Mouse (Mus musculus) ovary, adult 18-20 months (tissue): ENCODE measurements around the gene Il33.
"Not testable (repeated sequence)": the region's sequence is repeated elsewhere in the genome, so short reads cannot be mapped to it uniquely, and the experiment has no call there.

Experiments
- DNase-seq: peaks from one replicate; pipeline ENCODE4 v3.0.0; 2022; ENCODE audit warnings: low spot score, mixed read lengths

The Il33 gene

DNA sequence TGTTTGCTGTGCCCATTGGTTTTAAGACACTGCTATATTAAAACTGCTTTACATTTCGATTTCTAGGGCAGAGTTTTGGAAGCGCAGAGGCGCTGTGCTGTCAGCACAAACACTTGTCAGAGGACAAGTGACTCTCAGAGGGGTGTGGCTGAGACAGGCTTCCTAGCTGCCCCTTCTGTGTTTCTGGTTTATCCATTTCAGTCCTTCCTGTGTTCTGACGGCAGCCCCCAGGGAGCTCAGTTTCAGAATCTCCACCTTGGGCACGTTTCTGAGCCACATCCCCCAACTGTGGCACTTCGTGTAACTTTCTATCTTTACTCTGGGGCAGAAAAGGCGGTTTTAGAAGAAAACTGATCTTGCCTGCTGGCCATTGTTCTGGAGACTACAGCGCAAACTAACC is 12.5 kb downstream of the Il33 start:
- no peak for DNase-seq

DNA sequence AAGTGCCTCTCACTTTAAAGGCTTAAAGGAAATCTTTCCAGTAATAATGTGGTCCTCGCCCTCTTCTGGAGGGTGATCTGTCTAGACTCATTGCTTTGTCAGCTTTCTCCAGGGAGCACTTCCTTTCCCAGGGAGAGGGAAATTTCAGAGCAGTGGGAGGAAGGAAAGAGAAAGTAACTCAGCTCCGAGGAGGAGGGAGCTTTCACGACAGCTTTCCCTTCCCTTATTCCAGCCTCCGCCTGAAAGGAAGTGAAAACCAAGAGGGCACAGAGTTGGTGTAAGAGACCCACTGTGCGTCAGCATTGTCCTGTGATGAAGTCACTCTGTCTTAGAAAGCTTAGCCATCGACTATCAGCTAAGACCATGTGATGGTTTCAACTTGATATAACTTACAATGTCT is 15.3 kb downstream of the Il33 start:
- no peak for DNase-seq

DNA sequence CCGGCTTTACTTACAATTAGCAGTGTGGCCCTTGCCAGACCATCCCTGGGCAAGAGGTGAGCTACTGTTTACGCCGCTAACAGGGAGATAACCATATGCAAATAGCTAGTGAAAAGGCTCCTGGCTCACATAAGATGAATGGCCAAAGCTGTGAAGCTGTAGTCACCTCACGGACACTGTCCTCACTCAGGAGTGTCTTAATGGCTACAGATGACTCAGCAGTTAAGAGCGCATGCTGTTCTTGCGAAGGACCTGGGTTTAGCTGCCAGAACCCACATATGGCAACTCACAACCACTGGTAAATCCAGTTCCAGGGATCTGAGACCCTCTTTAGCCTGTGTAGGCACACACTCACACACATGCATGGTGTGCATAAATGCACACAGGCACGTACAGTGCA is 16.3 kb downstream of the Il33 start:
- DNase-seq, result no peak

DNA sequence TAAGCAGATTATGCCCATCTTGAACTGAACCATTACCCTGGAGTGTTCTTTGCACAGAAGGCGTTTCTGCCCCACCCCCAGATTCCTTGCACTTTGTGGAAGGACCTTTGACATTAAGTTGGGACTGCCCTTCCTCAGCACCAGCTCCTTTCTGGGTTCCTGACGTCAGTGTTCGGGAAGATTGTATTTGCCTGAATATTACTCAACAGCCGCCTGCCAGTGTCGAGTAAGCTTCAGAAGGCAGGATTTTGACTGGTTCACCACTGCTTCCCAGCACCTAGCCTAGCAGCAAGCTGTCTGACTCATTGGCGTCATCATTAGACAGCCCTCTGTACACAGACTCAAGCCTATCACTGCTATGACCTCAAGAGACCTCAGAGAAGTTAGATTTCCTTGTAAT is 17.4 kb downstream of the Il33 start:
- no peak for DNase-seq

DNA sequence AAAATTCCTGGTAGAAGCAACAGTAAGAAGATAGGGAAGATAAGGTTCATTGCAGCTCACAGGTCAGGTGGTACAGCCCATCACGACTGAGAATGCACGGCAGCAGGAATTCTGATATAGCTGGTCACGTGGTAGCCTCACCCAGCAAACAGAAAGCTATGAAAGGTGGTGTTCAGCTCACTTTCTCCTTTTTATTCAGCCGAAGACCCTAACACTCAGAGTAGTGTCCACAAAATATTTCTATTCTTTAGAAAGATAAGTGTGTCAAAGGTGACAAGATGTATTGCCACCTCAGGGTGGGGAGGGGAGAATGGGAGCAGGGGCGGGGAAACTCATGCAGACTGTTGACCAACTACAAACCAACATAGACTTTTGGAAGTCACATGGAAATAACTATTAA is 19.5 kb downstream of the Il33 start:
- DNase-seq, result no peak

DNA sequence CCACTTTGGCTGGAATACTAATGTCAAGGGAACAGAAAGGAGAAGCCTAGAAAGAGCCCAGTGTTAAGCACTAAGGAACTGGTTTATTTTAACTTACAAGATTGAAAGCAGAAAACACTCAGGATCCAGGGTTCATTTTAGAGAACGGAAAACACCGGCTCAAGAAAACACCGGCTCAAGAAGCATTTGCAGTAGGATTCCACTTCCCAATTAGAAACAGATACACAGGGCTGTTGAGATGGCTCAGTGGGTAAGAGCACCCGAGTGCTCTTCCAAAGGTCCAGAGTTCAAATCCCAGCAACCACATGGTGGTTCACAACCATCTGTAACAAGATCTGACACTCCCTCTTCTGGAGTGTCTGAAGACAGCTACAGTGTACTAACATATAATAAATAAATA is 20.0 kb downstream of the Il33 start:
- not testable (repeated sequence) for DNase-seq

DNA sequence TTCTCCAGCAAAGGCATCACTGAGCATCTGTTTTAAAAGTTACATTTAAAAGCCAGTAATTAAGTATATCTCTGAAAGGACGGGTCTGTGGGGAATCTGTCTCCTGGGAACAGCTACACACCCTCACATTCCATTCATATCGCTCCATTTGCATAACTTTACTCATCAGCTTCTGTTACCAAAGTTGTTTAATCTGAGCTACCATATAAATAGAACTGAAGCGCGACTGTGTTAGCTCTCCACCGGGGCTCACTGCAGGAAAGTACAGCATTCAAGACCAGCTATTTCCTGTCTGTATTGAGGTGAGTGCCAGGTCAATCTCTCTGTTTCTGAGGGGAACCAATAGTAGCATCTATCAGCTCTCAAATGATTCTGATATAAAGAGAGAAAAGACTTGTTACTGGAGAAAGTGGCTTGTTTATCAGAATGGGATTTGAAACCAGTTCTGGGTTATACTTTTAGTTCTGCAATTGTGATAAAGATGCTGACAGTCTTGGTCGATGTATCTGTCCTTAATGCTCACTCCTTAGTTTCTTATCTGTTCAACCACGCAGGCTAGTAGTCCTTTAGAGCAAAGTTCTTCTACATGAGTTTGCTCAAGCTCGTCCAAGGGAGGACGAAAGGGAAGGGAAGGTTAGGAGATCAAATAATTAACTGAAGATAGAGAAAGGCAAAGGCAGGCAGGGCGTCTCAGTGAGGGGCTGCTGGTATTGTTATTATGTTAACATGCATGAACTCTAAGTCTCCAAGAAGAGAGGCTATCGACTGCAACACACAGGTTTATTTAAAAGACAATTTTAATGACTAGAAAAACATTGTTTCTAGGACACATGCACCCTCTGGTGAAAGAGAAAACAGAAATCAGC is 20.9 kb downstream of the Il33 start:
- no peak for DNase-seq

DNA sequence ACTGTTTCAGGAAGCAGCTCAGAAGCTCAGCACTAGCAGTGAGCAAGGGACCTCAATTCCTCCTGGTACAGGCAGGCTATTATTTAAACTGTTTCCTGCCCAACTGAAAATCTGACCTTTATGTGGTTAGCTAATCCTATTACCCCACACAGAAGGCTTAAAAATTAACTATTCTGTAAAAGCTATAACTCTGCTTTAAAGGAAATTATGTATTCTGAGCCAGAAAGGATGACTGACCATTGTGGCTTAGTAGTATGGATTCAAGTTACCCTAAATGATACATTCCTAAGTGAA is 21.5 kb downstream of the Il33 start:
- no peak for DNase-seq

DNA sequence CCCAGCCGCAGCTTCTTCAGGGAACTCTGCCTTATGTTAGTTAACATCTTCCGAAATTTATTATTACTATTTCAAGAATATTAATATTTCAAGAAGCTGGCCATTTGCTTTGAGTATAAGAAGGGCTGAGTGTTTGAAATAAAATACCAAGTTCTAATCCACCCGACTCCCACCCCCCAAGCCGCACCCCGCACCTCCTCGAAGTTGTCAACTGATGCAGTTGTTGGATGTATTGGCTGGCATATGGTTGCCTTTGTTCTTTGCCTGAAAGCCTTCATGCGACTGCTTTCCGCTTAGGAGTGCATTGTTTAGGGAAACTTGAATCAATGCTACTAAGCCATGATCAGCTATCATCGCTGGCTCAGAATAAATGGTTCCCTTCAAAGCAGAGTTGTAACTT is 22.1 kb downstream of the Il33 start:
- no peak for DNase-seq

DNA sequence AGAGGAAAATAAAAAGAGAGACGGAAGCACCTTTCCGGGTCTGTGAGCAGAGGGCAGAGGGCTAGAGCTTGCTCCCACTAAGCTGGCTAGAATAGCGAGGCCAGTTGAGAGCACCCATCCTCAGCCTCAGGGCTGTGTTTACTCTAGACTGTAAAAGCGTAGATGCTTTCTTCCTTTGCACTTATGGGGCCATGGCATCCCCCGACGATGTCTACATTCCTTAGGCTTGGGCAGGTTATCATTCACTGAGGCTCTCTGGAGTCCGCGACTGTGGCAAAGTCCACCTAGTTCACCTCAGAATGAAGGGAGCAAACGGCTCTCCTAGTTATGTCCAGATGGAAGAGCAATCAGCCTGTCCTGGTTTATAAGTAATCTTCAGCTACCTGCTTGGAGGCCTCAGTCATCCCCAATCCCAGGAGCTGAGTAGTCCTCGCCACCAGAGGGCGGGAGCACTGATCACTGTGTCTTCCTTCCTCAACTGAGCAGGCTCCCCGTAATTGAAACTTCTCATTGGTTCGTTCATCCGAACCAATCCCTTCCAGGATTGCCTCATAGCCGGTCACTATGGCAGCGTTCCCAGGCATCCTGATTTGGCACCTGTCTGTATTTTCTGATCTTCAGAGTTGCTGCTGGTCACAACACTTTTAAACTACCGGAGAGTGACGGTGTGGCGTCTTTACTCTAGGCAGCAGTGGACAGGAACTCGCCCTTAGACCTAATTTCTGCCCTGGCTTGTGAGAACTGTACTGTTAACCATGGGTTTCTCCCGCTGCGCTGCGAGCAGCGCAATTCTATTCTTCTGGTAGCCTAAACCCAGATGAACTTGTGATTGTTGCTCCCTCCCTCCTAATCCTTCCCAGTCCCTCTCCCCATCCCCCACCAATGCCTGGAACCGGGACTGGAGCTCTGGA is 23.2 kb downstream of the Il33 start:
- peak; percentile 53 for DNase-seq

DNA sequence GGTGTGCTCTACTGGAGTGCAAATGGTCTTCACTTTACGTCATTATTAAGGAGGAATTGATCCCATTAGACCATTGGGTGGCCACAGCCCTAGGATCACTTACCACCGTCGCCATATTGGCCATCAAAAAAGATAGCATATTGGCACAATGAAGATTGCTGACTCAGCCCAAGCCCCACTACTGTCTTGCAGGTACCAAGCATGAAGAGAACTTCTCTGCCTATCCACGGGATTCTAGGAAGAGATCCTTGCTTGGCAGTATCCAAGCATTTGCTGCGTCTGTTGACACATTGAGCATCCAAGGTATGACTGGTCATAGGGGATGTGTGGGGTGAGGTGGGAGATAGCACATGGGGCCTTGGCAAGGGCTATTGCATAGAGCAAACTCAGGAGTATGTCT is 27.6 kb downstream of the Il33 start:
- DNase-seq, result no peak

DNA sequence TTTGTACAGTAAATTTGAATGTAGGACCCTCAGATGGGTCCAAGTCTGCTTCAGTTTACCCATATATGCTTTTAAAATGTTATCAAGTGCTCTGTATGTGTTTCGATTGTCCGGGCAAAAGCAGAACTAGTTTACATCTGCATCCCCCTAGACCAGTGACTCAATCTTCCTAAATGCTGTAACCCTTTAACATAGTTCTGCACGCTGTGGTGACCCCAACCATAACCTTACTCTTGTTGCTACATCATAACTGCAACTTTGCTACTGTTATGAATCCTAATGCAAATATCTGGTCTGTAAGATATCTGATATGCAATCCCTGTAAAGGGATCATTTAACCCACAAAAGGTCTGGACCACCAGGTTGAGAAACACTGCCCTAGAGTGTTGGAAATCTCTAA is 28.9 kb downstream of the Il33 start:
- DNase-seq, result no peak

DNA sequence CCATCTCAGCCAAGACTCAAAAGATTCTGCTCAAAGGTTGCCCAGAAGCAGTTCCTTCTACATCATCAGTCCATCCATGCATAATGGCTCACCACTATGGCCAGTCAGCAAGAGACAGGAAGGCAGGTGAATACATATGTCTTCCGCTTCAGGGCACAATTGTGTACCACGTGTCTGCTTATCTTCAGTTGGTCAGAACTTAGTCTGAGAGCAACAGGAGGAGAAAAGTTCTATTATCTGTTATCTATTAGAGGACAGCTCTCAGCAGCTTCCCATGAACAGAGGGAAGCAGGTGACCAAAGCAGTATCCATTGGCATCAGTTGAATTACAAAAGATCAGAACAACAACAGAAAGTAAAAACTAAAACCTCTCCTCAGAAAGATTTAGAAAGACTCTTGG is 30.5 kb downstream of the Il33 start:
- DNase-seq, result no peak

DNA sequence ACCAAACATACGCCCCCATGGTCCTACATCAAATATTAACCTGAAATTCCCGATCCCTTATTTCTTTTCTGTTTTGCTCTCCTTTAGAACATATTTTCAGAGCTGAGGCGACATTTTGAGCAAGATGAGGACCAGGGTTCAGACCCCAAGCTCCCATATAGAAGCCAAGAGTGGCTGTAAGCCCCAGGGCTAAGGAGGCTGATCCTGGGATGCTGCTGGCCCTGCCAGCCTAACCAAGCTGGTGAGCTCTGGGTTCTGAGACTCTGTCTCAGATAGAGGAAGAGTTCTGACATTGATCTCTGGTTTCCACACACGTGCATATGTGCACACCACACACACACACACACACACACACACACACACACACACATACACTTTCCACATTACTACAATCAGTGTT is 36.0 kb downstream of the Il33 start:
- DNase-seq, result no peak

DNA sequence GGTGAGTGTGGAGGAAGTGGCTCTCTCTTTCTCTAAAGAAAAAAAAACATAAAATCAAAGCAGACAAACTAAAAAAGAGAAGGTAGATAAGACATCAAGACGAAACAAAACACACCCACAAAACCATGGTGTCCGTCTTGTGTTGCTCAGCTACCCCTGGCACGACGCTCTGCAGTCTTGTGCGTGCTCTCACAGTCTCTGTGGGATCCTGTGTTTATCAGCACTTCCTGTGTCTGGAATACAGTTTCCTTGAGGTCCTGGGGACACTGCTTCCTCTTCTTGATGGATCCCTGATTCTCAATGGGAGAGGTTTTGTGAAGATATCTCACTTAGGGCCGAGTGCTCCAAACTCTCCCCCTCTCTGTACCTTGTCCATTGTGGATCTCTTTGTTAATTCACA is 36.9 kb downstream of the Il33 start:
- no peak for DNase-seq

DNA sequence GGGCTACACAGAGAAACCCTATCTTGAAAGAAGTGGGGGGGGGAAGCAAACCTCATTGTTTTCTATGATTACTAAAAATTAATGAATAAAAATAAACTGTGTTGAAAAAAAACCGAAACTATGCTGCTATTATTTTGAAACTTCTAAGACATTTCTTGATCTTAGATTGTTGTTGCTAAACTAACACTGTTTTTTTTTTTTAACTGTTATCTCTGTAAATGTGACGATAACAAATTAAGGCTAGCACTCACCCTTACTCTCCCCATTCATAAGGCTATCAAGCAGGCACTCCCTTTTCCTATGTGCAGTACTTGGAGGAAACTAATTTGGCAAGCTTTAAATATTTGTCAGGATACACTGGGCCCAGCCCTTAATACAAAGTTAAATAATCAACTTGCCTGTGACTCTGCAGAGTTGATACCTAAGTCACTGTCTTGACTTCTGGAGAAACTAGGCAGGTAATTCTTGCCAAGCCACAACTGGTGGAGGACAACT is 38.7 kb downstream of the Il33 start:
- no peak for DNase-seq

DNA sequence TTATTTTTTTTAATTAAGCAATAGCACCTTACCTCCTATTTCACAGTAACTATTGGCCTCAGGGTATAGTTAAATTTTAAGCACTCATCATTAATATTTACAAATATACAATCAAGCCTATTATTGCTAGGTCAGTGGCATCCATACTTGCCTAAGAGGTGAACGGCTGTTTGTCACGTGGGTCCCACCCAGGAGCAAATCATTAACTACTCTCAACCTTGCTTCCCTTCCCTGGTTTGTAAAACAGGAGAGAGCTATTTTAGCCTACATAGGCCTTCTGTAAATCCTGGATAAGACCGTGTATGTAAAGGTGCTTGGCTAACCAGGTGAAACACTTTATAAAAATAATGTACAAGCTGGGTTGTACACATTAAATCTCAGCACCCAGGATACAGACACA is 43.0 kb downstream of the Il33 start:
- DNase-seq, result no peak

DNA sequence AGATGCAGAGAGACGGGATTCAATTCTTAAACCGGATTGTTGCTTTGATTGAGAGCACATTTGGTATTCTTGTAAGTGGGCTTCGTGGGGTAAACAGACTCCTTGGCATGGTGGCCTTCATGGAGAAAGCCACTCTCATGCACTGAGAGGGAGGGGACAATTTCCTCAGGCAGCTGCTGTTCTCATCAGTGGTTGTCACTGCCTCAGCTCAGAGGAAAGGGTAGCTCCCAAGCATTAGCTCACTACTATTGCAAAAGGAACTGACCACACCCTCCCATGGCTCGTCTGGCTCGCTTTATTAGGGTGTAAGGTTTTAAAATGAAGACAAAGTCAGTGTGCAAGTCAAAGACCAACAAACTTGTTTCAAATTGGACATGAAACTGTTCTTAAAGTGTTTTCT is 48.5 kb downstream of the Il33 start:
- DNase-seq, result no peak

DNA sequence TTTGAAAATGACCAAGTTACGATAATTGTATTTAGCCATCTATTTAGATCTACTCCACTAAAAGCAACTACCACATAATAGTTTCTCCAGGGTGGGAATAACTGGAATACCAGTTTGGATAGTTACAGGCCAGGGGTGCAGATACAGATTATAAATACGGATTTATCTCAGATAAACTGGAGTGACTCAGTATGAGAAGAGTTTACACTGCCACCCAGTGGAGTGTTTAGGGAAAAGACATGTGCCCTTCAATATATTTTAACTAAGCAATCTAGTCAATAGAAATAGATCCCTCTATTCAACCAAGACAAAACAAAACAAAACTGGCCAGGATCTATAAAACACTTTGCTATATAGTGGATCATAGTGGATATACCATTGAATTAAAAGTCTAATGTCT is 53.9 kb downstream of the Il33 start:
- DNase-seq, result no peak

DNA sequence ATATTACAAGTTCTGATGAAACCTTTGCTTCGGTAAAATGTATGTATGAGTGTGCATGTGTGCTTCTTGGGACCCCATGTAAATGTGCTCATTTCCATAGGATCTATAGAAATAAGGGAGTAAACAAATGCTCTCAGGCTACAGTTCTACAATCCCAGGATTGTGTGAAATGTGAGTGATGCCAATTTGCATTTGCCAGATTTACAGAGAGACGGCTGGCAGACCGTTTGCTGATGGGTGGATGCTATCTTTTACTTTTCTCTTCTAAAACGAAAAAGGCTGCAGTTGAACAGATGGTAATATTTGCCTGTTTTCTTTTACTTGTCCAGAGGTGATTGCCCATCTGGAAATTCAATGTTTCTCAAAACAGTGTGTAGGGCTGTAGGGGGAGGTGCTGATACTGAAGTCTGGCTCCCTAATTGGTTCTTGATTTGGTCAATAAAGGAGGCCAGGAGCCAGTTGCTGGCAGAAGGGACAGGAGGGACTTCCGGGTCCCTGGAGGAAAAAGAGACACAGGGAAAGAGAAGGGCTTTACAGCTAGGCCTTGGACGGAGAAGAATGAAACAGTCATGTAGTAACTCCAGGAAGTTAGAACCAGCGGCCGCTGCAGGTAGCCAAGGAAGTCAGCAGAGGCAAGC is 54.7 kb downstream of the Il33 start:
- DNase-seq, result no peak

DNA sequence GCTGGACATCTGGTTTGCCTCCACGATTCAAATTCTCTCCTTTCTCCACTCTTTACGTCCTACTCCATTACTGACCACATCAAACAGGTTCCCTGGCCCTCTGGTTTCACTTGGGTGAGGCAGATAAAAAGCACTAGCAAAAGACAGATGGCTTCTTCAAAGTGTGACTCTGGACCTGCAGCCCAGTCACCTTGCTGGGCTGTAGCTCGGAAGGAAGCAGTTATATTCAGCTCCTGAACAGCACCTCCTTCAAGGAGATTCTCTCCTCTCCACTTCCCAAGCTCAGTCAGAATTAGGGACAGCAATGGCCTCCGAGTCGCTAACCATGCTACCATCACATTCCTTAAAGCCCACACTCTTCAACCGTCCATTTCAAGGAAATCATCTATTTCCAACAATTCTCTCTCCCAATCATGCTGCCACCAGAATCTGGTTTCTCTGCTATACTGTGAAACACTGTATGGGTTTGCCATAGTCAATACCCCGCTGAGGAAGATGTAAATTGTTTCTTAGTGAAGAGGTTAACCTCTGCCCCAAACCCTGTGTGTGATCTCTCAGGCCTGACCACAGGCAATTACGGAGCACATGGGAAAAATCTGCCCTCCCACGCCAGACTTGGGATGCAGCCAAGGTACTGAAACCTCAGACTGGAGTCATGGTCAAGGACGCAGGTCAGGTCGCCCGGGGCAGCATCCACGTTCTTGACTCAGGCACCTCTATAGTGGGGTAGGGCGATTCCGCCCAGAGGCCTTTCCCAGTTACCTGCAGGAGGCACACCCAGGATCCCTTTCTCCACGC is 59.5 kb downstream of the Il33 start:
- DNase-seq, result peak; percentile 41

DNA sequence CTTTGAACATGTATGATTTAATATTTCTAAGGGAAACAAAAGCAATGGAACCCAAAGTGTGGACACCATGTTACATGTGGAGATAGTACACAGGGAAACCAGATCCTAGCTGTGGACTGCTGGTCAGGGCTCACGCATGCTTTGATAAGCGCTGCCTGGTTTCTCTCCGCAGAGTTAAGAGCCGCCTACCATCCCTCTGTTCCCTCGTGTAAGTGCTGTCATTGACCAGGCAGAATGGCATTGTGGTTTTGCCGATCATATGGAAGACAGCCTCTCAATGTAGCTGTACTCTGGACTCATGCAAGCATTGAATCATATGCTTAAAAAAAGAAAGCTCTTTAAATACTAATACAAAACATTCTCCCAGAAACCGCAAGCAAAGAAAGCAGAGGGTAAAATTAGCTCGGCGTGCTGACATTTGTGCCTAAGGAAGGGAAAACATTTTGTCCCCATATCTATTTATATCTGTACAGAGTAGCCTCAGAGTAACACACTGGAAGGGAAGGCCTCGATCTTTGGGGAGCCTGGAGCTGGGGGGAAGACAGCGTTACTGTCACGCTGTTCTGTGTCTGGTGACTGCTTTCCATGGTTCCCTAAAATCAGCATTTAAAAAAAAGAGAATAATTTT is 61.7 kb downstream of the Il33 start:
- no peak for DNase-seq
